10 mouse cellular contexts compared by ENCODE assay signal in the genomic region with DNA sequence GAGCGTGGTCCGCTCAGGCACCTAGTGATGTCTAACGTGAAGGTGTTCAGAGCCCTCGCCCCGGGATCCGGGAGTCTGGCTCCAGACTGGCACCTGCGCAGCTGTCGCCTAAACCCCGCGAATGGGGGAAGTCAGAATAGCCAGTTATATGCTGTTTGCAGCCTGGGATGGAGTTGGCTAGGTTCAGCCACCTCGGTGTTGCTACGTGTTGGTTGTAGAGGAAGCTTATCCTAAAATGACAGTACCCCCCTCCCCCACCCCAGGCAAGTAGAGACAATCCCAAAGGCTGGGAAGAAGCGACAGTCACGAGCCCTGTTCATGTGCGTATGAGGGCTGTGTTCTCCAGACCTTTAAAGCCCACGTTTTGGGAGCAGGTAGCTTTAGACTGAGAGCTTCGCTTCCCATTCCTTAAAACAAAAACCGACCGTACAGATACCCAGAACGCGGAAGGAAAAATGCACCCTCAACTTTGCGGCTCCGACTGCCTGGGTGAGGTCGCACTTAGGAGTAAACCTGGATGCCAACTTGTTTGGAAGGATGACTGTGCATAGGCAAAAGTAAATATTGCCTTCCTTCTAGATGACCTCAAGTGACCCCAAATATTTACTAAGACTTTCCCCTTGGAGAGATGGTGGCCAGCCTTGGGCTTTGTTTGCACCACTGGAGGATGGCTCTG. TPM values are rescaled to one million over a fixed set of nuclear protein-coding genes. Genes with fewer than 3 reads are reported as not detected.
DNase-seq lines count a peak whose midpoint lies in the region; ATAC-seq lines count a peak whose summit lies in the region.
"Had no signal": no experiment of that assay in that cellular context is flagged by ENCODE, and none has a peak within 500 bp of the region (broad histone marks: within the 10 kb centered on the region; RNA-seq: fewer than 3 reads in every experiment).

No protein-coding gene starts in this region.

- H3K4me3 ChIP-seq in heart, embryonic 12.5 days = peak overlapping the region; percentile 62
- H3K4me3 ChIP-seq in embryonic facial prominence, embryonic 10.5 days = peak overlapping the region; percentile 66
- peak overlapping the region; percentile 45 for H3K4me3 ChIP-seq in intestine, embryonic 15.5 days (replicated peaks)
- peak overlapping the region; percentile 58 for H3K4me3 ChIP-seq in neural tube, embryonic 12.5 days

- H3K9ac ChIP-seq in heart, embryonic 12.5 days = no peak overlapping the region
- H3K9ac ChIP-seq in intestine, embryonic 15.5 days = no peak overlapping the region
- peak overlapping the region; percentile 64 for H3K9ac ChIP-seq in neural tube, embryonic 12.5 days

- peak overlapping the region; percentile 95 for H3K4me2 ChIP-seq in heart, embryonic 12.5 days
- H3K4me2 ChIP-seq in intestine, embryonic 15.5 days (replicated peaks) = peak overlapping the region; percentile 85
- H3K4me2 ChIP-seq in neural tube, embryonic 12.5 days (replicated peaks) = peak overlapping the region; percentile 95

- no peaks in the 10 kb centered on the region for H3K36me3 ChIP-seq in heart, embryonic 12.5 days
- no peaks in the 10 kb centered on the region for H3K36me3 ChIP-seq in embryonic facial prominence, embryonic 10.5 days (replicated peaks)
- no peaks in the 10 kb centered on the region for H3K36me3 ChIP-seq in intestine, embryonic 15.5 days
- no peaks in the 10 kb centered on the region for H3K36me3 ChIP-seq in neural tube, embryonic 12.5 days

- H3K27ac ChIP-seq in heart, embryonic 12.5 days (ENCODE audit: poor library complexity, severe bottlenecking) = no peak overlapping the region
- H3K27ac ChIP-seq in embryonic facial prominence, embryonic 10.5 days (replicated peaks) = no peak overlapping the region; the same call in 1 of the 2 replicates
- H3K27ac ChIP-seq in intestine, embryonic 15.5 days = no peak overlapping the region
- no peak overlapping the region for H3K27ac ChIP-seq in neural tube, embryonic 12.5 days

- no peak for DNase-seq in heart, postnatal 4 days
- DNase-seq in embryonic facial prominence, embryonic 10.5 days (ENCODE audit: low spot score) = no peak
- no peak for DNase-seq in spleen, postnatal 36 days (ENCODE audit: low spot score in 2 of 2)
- DNase-seq in adipocyte (ENCODE audit: low spot score) = no peak
- DNase-seq in urinary bladder, postnatal 36 days (ENCODE audit: low spot score in 2 of 2) = no peak
- DNase-seq: cerebellum, adult 11 months had no signal

- ATAC-seq in heart, embryonic 12.5 days (ENCODE audit: insufficient number of reproducible peaks, low FRiP score) = no peak
- ATAC-seq in intestine, embryonic 15.5 days = no peak
- ATAC-seq in neural tube, embryonic 12.5 days (ENCODE audit: low FRiP score, low read depth) = no peak

- peaks cover 14% of the 10 kb centered on the region for H3K4me1 ChIP-seq in heart, embryonic 12.5 days (replicated peaks)
- peaks cover 40% of the 10 kb centered on the region for H3K4me1 ChIP-seq in embryonic facial prominence, embryonic 10.5 days
- peaks cover 15% of the 10 kb centered on the region for H3K4me1 ChIP-seq in intestine, embryonic 15.5 days (replicated peaks)
- H3K4me1 ChIP-seq in neural tube, embryonic 12.5 days = peaks cover 42% of the 10 kb centered on the region

- H3K9me3 ChIP-seq in heart, embryonic 12.5 days (replicated peaks) = no peaks in the 10 kb centered on the region
- 0 out of 2 replicates have a peak, but pooled peaks cover 2% of the 10 kb centered on the region for H3K9me3 ChIP-seq in embryonic facial prominence, embryonic 10.5 days
- no peaks in the 10 kb centered on the region for H3K9me3 ChIP-seq in intestine, embryonic 15.5 days
- no peaks in the 10 kb centered on the region for H3K9me3 ChIP-seq in neural tube, embryonic 12.5 days

- WGBS in heart, embryonic 12.5 days = 3% methylated on average over 24 of the region's 24 CpGs
- WGBS in embryonic facial prominence, embryonic 10.5 days = 2% methylated on average over 24 of the region's 24 CpGs
- 1% methylated on average over 24 of the region's 24 CpGs for WGBS in intestine, embryonic 15.5 days
- WGBS in neural tube, embryonic 12.5 days = 2% methylated on average over 24 of the region's 24 CpGs

- H3K27me3 ChIP-seq in heart, embryonic 12.5 days (replicated peaks) = peaks cover 88% of the 10 kb centered on the region
- peaks cover 95% of the 10 kb centered on the region for H3K27me3 ChIP-seq in embryonic facial prominence, embryonic 10.5 days (replicated peaks; ENCODE audit: low read depth, poor library complexity, severe bottlenecking)
- peaks cover 71% of the 10 kb centered on the region for H3K27me3 ChIP-seq in intestine, embryonic 15.5 days (replicated peaks)
- peaks cover 49% of the 10 kb centered on the region for H3K27me3 ChIP-seq in neural tube, embryonic 12.5 days (replicated peaks)

RNA-seq across cellular contexts. Expression of gene Tmem132b, which starts 1.8 kb away (rescaled TPM):
- polyA plus RNA-seq in heart, embryonic 12.5 days (2016; fragmentation: Nextera tagmentation; extraction: Ambion mirVana) = not detected in 2 replicates
- under 1 TPM in 1 of 2 experiments, not detected in 1; 0.19 TPM for total RNA-seq in heart, postnatal 4 days (2021)
- 0.23 and 0.34 TPM in 2 replicates for polyA plus RNA-seq in embryonic facial prominence, embryonic 10.5 days (2016; fragmentation: Nextera tagmentation; extraction: Ambion mirVana)
- 0.25 and 0.28 TPM in 2 replicates for polyA plus RNA-seq in intestine, embryonic 15.5 days (2015; fragmentation: Nextera tagmentation; extraction: Ambion mirVana)
- polyA plus RNA-seq in neural tube, embryonic 12.5 days (2016; fragmentation: Nextera tagmentation; extraction: Ambion mirVana) = 2.7 and 3.1 TPM in 2 replicates
- total RNA-seq: liver, adult 2 months had no signal
- polyA plus RNA-seq: liver, adult 2 months had no signal

RNA-seq across cellular contexts. Expression of gene Aacs, which starts 57.7 kb away (rescaled TPM):
- 16.1 and 17.2 TPM in 2 replicates for polyA plus RNA-seq in heart, embryonic 12.5 days (2016; fragmentation: Nextera tagmentation; extraction: Ambion mirVana)
- 1 to 10 TPM; 6.6 to 6.9 TPM for total RNA-seq in heart, postnatal 4 days (2021)
- 51.2 and 60.1 TPM in 2 replicates for polyA plus RNA-seq in embryonic facial prominence, embryonic 10.5 days (2016; fragmentation: Nextera tagmentation; extraction: Ambion mirVana)
- 73.0 and 77.0 TPM in 2 replicates for polyA plus RNA-seq in intestine, embryonic 15.5 days (2015; fragmentation: Nextera tagmentation; extraction: Ambion mirVana)
- 63.1 and 67.5 TPM in 2 replicates for polyA plus RNA-seq in neural tube, embryonic 12.5 days (2016; fragmentation: Nextera tagmentation; extraction: Ambion mirVana)
